ENCODE assay signal across 18 mouse cellular contexts in the genomic region with DNA sequence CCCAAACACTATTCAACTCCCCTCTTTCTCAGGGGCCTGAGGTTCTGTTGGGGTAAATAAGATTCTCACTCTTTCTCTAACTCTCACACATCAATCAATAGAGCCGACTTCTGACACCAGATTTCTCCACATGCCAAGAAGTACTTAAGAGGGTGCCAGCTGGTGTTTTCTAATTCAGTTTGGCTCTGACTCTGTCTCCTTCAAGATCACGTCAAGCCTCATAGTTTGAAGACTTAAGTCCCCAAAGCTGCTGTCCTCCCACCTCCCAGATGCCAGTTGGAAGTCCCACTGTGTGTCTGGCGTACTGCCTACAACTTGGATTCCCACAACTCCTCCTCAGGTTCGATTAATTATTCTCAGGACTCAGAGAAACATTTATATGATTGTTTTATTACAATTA. TPM values are rescaled to one million over a fixed set of nuclear protein-coding genes. Genes with fewer than 3 reads are reported as not detected.
A peak's percentile ranks its signal among the peaks of the same experiment; 100 is the strongest.
DNase-seq lines count a peak whose midpoint lies in the region; ATAC-seq and TF ChIP-seq lines count a peak whose summit lies in the region.
"Had no signal": no experiment of that assay in that cellular context is flagged by ENCODE, and none has a peak within 500 bp of the region (broad histone marks: within the 10 kb centered on the region; RNA-seq: fewer than 3 reads in every experiment).

No protein-coding gene starts in this region.

- H3K36me3 ChIP-seq in hindbrain, embryonic 16.5 days (ENCODE audit: control insufficient read depth, insufficient read depth, low read length): no peaks in the 10 kb centered on the region
- no peaks in the 10 kb centered on the region for H3K36me3 ChIP-seq in hindbrain, embryonic 11.5 days (ENCODE audit: control insufficient read depth, insufficient read depth, low read length)
- H3K36me3 ChIP-seq in forebrain, postnatal 0 days (ENCODE audit: insufficient read depth): no peaks in the 10 kb centered on the region
- H3K36me3 ChIP-seq: embryonic facial prominence, embryonic 12.5 days; kidney, embryonic 15.5 days; liver, embryonic 13.5 days; lung, embryonic 15.5 days; midbrain, embryonic 12.5 days had no signal

- no peak overlapping the region for H3K4me2 ChIP-seq in hindbrain, embryonic 16.5 days (ENCODE audit: low read length)
- H3K4me2 ChIP-seq in hindbrain, embryonic 11.5 days (replicated peaks; ENCODE audit: low read depth, low read length): no peak overlapping the region
- no peak overlapping the region for H3K4me2 ChIP-seq in forebrain, postnatal 0 days (ENCODE audit: low read depth)
- H3K4me2 ChIP-seq: embryonic facial prominence, embryonic 12.5 days; kidney, embryonic 15.5 days; liver, embryonic 13.5 days; lung, embryonic 15.5 days; midbrain, embryonic 12.5 days had no signal

- no peak for DNase-seq in hindbrain, embryonic 11.5 days (ENCODE audit: low spot score)
- peak; percentile 20 for DNase-seq in right cerebral cortex, adult 18-20 months
- DNase-seq in right cerebral cortex, postnatal 14 days: no peak
- peak; percentile 54 for DNase-seq in forebrain, postnatal 0 days
- DNase-seq in kidney, postnatal 14 days: no peak
- DNase-seq: cerebellum, adult 11 months; heart, postnatal 4 days; liver, embryonic 13.5 days; spleen, adult 18-20 months; thymus, adult 18-20 months had no signal

- no peak for TF ChIP-seq CTCF in forebrain, postnatal 0 days (IDR thresholded peaks at IDR 0.05; ENCODE audit: low read depth)

- H3K27me3 ChIP-seq in hindbrain, embryonic 16.5 days (replicated peaks; ENCODE audit: control insufficient read depth, insufficient read depth, low read length): no peaks in the 10 kb centered on the region
- no peaks in the 10 kb centered on the region for H3K27me3 ChIP-seq in hindbrain, embryonic 11.5 days (ENCODE audit: control insufficient read depth, insufficient read depth, low read length)
- no peaks in the 10 kb centered on the region for H3K27me3 ChIP-seq in forebrain, postnatal 0 days (ENCODE audit: insufficient read depth, low read length)
- H3K27me3 ChIP-seq: embryonic facial prominence, embryonic 12.5 days; kidney, embryonic 15.5 days; liver, embryonic 13.5 days; lung, embryonic 15.5 days; midbrain, embryonic 12.5 days had no signal

- ATAC-seq in hindbrain, embryonic 16.5 days: peak; percentile 24; the same call in 1 of the 2 replicates
- no peak for ATAC-seq in hindbrain, embryonic 11.5 days (ENCODE audit: low FRiP score)
- peak; percentile 79 for ATAC-seq in forebrain, postnatal 0 days
- no peak for ATAC-seq in monocyte, adult 5-6 weeks (replicated peaks; ENCODE audit: insufficient number of reproducible peaks, low FRiP score, low TSS enrichment, poor library complexity, severe bottlenecking)
- ATAC-seq: inflammation-experienced regulatory T-cells, adult 6 months had no signal

- no peak overlapping the region for H3K4me3 ChIP-seq in hindbrain, embryonic 16.5 days (ENCODE audit: low read length)
- H3K4me3 ChIP-seq in hindbrain, embryonic 11.5 days (ENCODE audit: low read depth, low read length): no peak overlapping the region
- H3K4me3 ChIP-seq in forebrain, postnatal 0 days (ENCODE audit: low read depth, low read length): no peak overlapping the region
- H3K4me3 ChIP-seq: embryonic facial prominence, embryonic 12.5 days; kidney, embryonic 15.5 days; liver, embryonic 13.5 days; lung, embryonic 15.5 days; midbrain, embryonic 12.5 days had no signal

- H3K9me3 ChIP-seq in hindbrain, embryonic 16.5 days (ENCODE audit: control insufficient read depth, low read length): no peaks in the 10 kb centered on the region
- no peaks in the 10 kb centered on the region for H3K9me3 ChIP-seq in hindbrain, embryonic 11.5 days (ENCODE audit: control insufficient read depth, low read length)
- no peaks in the 10 kb centered on the region for H3K9me3 ChIP-seq in forebrain, postnatal 0 days (ENCODE audit: low read length)
- H3K9me3 ChIP-seq: embryonic facial prominence, embryonic 12.5 days; kidney, embryonic 15.5 days; liver, embryonic 13.5 days; lung, embryonic 15.5 days; midbrain, embryonic 12.5 days had no signal

- H3K27ac ChIP-seq in hindbrain, embryonic 16.5 days (ENCODE audit: low read depth, low read length): no peak overlapping the region
- no peak overlapping the region for H3K27ac ChIP-seq in hindbrain, embryonic 11.5 days (ENCODE audit: low read depth, low read length)
- no peak overlapping the region for H3K27ac ChIP-seq in forebrain, postnatal 0 days (ENCODE audit: low read depth, low read length)
- H3K27ac ChIP-seq: embryonic facial prominence, embryonic 12.5 days; kidney, embryonic 15.5 days; liver, embryonic 13.5 days; lung, embryonic 15.5 days; macrophage; midbrain, embryonic 12.5 days had no signal

- no peaks in the 10 kb centered on the region for H3K4me1 ChIP-seq in hindbrain, embryonic 16.5 days (ENCODE audit: control insufficient read depth, insufficient read depth, low read depth, low read length)
- no peaks in the 10 kb centered on the region for H3K4me1 ChIP-seq in hindbrain, embryonic 11.5 days (replicated peaks; ENCODE audit: control insufficient read depth, insufficient read depth, low read length)
- H3K4me1 ChIP-seq in forebrain, postnatal 0 days (ENCODE audit: insufficient read depth): no peaks in the 10 kb centered on the region
- H3K4me1 ChIP-seq: kidney, embryonic 15.5 days; liver, embryonic 13.5 days; midbrain, embryonic 12.5 days had no signal

- H3K9ac ChIP-seq in hindbrain, embryonic 16.5 days (ENCODE audit: low read depth, low read length): no peak overlapping the region
- no peak overlapping the region for H3K9ac ChIP-seq in hindbrain, embryonic 11.5 days (ENCODE audit: low read depth, low read length)
- H3K9ac ChIP-seq in forebrain, postnatal 0 days: no peak overlapping the region
- H3K9ac ChIP-seq: embryonic facial prominence, embryonic 12.5 days; kidney, embryonic 15.5 days; liver, embryonic 13.5 days; lung, embryonic 15.5 days; midbrain, embryonic 12.5 days had no signal

- 61% methylated on average over 4 of the region's 4 CpGs for WGBS in hindbrain, embryonic 16.5 days
- WGBS in hindbrain, embryonic 11.5 days: 73% methylated on average over 4 of the region's 4 CpGs
- whole genome bisulfite sequencing in forebrain, postnatal 0 days: 42% methylated on average over 4 of the region's 4 CpGs

RNA-seq across cellular contexts. Expression of a gene that starts 54.6 kb away (rescaled TPM):
- polyA plus RNA-seq in hindbrain, embryonic 16.5 days (2015; fragmentation: Nextera tagmentation; extraction: Ambion mirVana): 84.4 and 85.7 TPM in 2 replicates
- 59.2 and 62.6 TPM in 2 replicates for polyA plus RNA-seq in hindbrain, embryonic 11.5 days (2014; fragmentation: Nextera tagmentation; extraction: Ambion mirVana)
- 57.3 and 65.7 TPM in 2 replicates for total RNA-seq in forebrain, postnatal 0 days (2014; rRNA removed)
- 48.6 and 72.8 TPM in 2 replicates for polyA plus RNA-seq in forebrain, postnatal 0 days (2015; fragmentation: Nextera tagmentation; extraction: Ambion mirVana)
- total RNA-seq in monocyte, adult 5-6 weeks (2017): 9.3 to 16.1 TPM (median 15.6 TPM) in 3 replicates

Comparison
In these comparisons a context has a peak if more than half of its experiments do, and no peak if none do; other contexts are left out.
1. ATAC-seq: peak in hindbrain, embryonic 16.5 days (single experiment) and forebrain, postnatal 0 days (single experiment); none in hindbrain, embryonic 11.5 days (single experiment) and monocyte, adult 5-6 weeks (single experiment).
2. DNase-seq: peak in right cerebral cortex, adult 18-20 months (single experiment) and forebrain, postnatal 0 days (single experiment); none in hindbrain, embryonic 11.5 days (single experiment), right cerebral cortex, postnatal 14 days (single experiment) and kidney, postnatal 14 days (single experiment).